Mouse (Mus musculus) bone marrow macrophage, adult 2 months (primary cell): ENCODE data around the gene Pla2g1b.

ENCODE experiments used
- CTCF ChIP-seq: IDR thresholded peaks from 2 replicates; pipeline ENCODE4 v1.5.1; 2012; ENCODE audit warnings: low read depth, mild to moderate bottlenecking, low read length, moderate library complexity
- POLR2A ChIP-seq: IDR thresholded peaks from 2 replicates; pipeline ENCODE4 v1.6.1; 2012; ENCODE audit warnings: mild to moderate bottlenecking, low read depth, low read length, borderline replicate concordance

DNA sequence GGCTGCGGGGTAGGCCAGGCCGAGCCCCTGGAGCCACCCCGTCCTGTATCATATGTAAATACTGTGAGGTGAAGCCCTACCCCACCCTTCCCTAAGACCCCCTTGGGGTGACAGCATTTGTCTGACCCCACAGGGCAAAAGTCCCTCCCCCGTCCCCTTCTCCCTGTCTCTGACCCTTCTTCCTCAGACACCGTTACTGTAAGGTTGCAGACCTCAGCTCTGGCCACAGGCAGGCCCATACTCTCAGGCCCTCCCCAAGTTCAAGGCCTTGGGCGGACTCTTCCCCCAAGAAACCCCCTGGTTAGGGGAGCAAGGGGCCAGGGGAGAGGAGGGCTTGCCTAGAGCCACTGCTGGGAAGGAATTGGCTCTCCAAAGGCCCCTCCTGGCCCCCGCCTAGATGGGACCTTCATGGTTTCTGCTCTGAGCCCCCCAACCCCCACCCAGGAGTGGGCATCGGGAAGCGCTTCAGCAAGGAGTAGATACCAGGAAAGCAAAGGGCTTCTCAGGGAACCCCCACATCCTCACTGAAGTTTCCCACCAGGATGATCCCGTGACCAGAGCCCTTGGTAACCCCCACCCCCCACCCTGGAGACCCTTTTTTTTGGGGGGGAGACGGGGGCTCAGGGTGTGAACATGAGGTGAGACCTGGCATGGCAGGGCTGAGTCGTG, 11.5 kb upstream of the Pla2g1b start:
- TF ChIP-seq CTCF (no peak), POLR2A (no peak)
